Mouse (Mus musculus) left cerebral cortex, adult 2 months (tissue): ENCODE measurements around the gene Ccdc85c. TPM values are rescaled to one million over a fixed set of nuclear protein-coding genes. Genes with fewer than 3 reads are reported as not detected.
A peak's percentile ranks its signal among the peaks of the same experiment; 100 is the strongest.

ENCODE experiments used
- DNase-seq, 2 experiments: peaks; one replicate each; pipeline ENCODE4 v3.0.0; 2021 to 2022; ENCODE audit warnings: low spot score in 2 of 2, mixed read lengths in 1 of 2; ENCODE audit errors: extremely low spot score in 1 of 2
- H3K27ac ChIP-seq: fragments of 200-600 bp; 2 replicates; pipeline ENCODE4 v1.8.1; 2022
- H3K4me3 ChIP-seq: fragments of 200-600 bp; 2 replicates; pipeline ENCODE4 v1.8.1; 2022
- CTCF ChIP-seq: fragments of 200-600 bp; IDR thresholded peaks from 2 replicates; pipeline ENCODE4 v1.8.1; 2022; ENCODE audit warnings: antibody characterized with exemption, mild to moderate bottlenecking, moderate library complexity
- intact Hi-C: fragments of 180-260 bp; cut with DNase I; formaldehyde crosslinking; loops from one replicate; pipeline ENCODE4 v1.15.1; 2025
- total RNA-seq, 2 experiments: library from RNA; stranded (reverse); gene quantifications; 2 replicates each; pipeline ENCODE4 v1.2.3; 2021

The Ccdc85c gene
- total RNA-seq, 2 experiments from 2014 or later: 73.7 to 79.3 TPM

- intact Hi-C loops: no loop called here
- TF ChIP-seq CTCF: no peak
- no peak overlapping the region for H3K4me3 ChIP-seq
Observed at GRCm38 (mm10) chr12:108288127-108288880, 13.1 kb upstream of the Ccdc85c start.

DNA sequence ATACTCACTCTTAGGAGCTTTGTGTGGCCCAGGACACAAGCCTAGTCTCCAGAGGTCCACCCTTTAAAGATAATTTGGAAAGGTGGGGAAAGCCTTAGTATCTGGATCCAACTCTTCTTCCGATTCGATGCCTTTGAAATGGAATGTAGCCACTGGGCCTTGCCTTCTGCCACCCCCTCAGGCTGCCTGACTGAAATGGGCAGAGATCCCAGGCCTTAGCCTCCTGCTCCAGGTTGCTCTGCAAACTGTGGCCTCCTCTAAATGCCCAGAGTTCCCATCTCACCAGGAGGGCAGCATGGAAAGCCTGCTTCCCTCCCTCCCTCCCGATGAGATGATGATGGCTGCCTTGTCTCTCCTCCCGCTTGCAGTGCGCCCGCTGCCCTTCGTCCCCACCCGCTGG lies 11.8 kb upstream of the Ccdc85c start:
- no peak for TF ChIP-seq CTCF
- H3K4me3 ChIP-seq: no peak overlapping the region
- intact Hi-C loops: no loop called here
- DNase-seq: no peak
- no peak overlapping the region for H3K27ac ChIP-seq

More at GRCm38 (mm10) chr12:108288127-108288880, 13.1 kb upstream of the Ccdc85c start:
- H3K27ac ChIP-seq: no peak overlapping the region
- DNase-seq: no peak

GRCm38 (mm10) chr12:108286381-108286780 lies 11.2 kb upstream of the Ccdc85c start:
- Histone ChIP-seq H3K27ac (no peak overlapping the region), H3K4me3 (no peak overlapping the region)
- no peak for TF ChIP-seq CTCF
- intact Hi-C loops: no loop called here
- no peak for DNase-seq

DNA sequence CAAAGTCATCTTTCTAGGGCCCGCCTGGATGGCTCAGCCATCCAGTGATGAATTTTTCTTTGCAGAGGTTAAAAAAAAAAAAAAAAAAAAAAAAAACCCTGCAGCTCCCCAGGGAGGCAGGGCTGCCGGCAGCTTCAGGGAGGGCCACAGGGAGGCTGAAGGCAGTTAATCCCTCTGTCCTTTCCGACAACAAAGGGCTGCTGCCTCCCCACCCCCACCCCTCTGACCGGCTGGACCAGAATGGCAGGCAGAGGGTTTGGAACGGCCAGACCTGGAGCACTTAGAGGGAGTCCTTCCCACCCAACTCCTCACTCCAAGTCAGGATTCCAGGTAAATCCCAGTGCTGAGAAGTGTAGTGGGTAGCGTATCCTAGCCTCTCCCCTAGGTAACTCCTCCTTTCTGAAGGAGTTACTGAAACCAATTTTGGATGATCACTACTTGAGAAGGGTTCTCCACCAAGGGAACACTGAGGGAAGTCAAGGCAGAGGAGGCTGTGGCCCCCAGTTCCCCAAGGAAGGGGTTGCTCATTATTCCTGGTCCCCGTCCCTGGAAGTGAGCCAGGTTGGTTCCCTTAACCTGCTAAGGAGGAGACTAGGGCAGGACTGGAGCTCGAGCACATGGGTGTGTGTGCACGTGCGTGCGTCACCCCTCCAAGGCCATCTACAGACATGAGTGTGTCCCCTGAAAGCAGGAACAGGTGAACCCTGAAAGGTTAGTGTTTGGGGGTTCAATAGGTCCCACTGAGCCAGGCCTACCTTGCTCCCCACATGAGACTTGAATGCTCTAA lies 10.2 kb upstream of the Ccdc85c start:
- H3K4me3 ChIP-seq: no peak overlapping the region
- no peak for DNase-seq
- intact Hi-C loops: no loop called here
- no peak overlapping the region for H3K27ac ChIP-seq
- no peak for TF ChIP-seq CTCF

DNA sequence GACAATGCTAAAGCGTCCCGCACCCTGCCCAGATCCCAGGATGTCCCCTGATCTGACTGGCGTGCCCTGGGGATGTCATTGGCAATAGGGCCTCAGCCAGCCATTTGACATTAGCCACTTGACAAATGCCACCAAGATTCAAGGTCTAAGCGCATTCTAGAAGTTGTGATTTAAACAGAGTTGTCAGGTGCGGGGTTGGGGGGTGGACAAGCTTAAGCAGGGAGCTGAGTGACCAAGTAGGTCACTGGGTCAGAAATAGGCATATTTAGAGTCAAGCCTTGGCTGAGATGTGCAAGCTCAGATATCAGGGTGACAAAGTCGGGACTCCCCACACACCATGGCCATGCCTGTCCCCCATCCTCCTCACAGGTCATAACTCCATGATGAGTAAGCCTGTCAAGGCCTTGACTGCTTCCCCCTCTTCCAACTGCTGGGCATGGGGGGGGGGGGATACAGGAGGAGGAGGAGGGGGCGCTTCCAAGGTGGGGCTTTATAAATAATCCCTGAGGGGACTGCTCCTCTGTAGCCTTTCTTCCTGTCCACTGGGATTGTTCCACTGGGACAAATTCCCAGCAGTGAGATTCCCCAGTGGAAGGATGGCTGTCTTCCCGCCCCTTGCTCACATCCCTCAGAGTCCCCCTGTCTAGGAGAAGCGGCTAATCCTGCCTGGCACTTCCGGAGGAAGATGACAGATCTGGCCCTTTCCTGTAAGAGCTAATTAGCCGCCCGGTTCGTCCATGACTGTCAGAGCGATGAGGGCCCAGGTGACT lies 9.4 kb upstream of the Ccdc85c start:
- no peak overlapping the region for H3K27ac ChIP-seq
- no peak for TF ChIP-seq CTCF
- H3K4me3 ChIP-seq: no peak overlapping the region
- DNase-seq: no peak
- intact Hi-C loops: no loop called here

DNA sequence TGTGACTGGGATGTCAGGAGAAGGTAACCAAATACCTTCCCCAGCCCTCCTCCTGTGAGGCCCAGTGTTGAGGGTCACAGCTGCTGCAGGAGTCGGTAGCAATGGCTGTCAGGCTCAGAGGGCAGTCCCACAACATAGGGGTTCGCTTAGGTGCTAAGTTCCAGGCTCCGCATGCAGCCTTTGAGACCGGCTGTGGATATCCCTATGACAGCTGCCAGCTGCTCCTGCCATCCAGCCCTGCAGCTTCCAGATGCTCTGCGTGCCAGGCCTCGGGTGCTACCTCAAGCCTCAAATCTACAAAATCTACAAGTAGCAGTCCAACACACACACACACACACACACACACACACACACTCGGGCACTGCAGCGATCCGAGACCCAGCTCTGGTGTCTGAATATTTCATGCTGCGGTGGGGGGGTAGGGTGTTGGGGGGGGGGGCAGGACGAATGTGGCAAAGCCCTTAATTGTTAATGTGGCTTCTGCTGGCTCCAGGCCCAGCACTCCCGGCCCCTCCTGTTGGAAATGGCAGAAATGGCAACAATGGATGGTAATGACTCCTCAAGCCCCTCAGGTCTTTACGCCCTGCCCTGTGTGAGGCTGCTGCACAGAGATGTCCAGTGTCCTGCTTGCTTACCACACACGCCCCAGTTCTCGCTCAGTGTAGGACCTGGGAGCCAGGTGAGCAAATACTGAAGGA lies 3.1 kb upstream of the Ccdc85c start:
- intact Hi-C loops: loop anchor here (5.0 kb wide), 1 partner anchor 71 kb away; no protein-coding TSS in a partner anchor
- Histone ChIP-seq H3K4me3 (no peak overlapping the region), H3K27ac (no peak overlapping the region)
- DNase-seq: no peak
- TF ChIP-seq CTCF: no peak

DNA sequence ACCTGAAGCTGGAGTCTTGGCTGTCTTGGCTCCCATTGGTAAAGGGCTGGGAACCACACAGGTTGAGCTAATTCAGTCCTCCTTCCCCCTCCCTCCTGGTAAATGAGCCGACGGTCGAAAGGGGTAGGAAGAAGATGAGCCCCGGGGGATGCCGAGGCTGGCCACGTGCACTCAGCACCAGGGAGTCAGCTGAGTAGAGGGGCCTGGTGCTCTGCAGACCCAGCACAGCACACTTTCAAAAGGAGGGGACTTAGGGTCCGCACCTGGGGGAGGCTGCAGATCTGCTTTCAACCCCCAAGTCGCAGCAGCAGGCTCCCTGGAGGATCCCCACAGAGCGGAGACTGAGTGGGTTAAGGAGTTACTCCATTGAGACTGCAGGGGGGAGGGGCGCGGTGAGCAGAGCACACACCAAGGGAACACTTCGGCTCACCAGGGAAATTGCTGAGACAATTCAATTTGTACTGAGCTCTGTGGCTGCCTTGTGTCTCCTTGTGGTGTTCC lies 2.2 kb upstream of the Ccdc85c start:
- no peak overlapping the region for H3K27ac ChIP-seq
- no peak overlapping the region for H3K4me3 ChIP-seq
- peak in 1 of 2 experiments; percentile 35 for DNase-seq
- intact Hi-C loops: loop anchor here (5.0 kb wide), 1 partner anchor 70 kb away; no protein-coding TSS in a partner anchor
- TF ChIP-seq CTCF: peak; percentile 8

GRCm38 (mm10) chr12:108275920-108276822 lies 946 bp upstream of the Ccdc85c start:
- peak; percentile 45 to 46 for DNase-seq
- intact Hi-C loops: loop anchor here (1.0 to 5.0 kb wide), 2 partner anchors 35 to 69 kb away; no protein-coding TSS in a partner anchor
- peak overlapping the region; percentile 75 for H3K4me3 ChIP-seq
- no peak for TF ChIP-seq CTCF
- H3K27ac ChIP-seq: peak overlapping the region; percentile 84

DNA sequence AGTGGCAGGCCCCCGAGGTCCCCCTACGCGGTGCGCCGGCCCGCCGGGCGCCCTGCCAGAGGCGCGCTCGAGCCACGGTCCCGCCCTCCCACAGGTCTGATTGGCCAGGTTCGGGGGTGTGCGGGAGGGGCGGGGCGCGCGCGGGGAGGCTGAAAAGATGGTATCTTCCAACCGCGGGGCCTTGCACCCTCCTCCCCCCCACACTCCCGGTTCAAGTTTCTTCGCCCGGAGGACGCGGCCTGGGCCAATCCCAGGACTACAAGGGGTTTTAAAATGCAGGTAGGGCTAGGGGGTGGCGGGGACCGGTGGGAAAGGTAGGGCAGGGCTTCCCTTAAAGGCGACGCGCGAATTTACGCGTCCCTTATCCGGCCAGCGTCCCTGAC lies 274 bp upstream of the Ccdc85c start:
- peak overlapping the region; percentile 75 for H3K4me3 ChIP-seq
- intact Hi-C loops: loop anchor here (1.0 to 5.0 kb wide), 2 partner anchors 34 to 68 kb away; no protein-coding TSS in a partner anchor
- DNase-seq: peak; percentile 98 to 99
- H3K27ac ChIP-seq: peak overlapping the region; percentile 84
- TF ChIP-seq CTCF: no peak

DNA sequence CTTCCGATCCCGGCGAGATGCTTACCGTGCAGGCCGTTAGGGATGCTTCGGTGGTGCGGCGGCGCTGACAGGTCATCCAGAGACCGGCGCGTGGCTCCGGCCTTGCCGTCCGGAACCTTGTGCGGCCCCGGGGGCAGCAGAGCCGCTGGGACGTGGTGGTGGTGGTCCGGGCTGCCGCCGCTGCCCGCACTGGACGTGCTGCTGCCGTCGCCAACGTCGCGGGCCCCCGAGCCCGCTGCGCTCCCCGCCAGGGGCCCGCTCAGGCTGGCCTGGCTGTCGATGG lies 971 bp downstream of the Ccdc85c start:
- intact Hi-C loops: no loop called here
- no peak overlapping the region for H3K27ac ChIP-seq
- DNase-seq: no peak
- TF ChIP-seq CTCF: no peak
- H3K4me3 ChIP-seq: peak overlapping the region; percentile 75
